Mouse (Mus musculus) macrophage (primary cell): ENCODE data around the gene Gse1. TPM values are rescaled to one million over a fixed set of nuclear protein-coding genes. Genes with fewer than 3 reads are reported as not detected.

Experiments used
- H3K27ac ChIP-seq: fragments of 350-480 bp; formaldehyde crosslinking; 2 replicates; pipeline ENCODE4 v1.9.0; 2021
- H3K36me3 ChIP-seq: fragments of 350-480 bp; formaldehyde crosslinking; 2 replicates; pipeline ENCODE4 v1.9.0; 2021; ENCODE audit errors: inconsistent target
- H3K4me3 ChIP-seq: fragments of 350-480 bp; formaldehyde crosslinking; 2 replicates; pipeline ENCODE4 v1.9.0; 2021; ENCODE audit errors: inconsistent target
- H3K79me2 ChIP-seq: fragments of 350-480 bp; formaldehyde crosslinking; 2 replicates; pipeline ENCODE4 v1.9.0; 2021; ENCODE audit errors: inconsistent target
- WGBS: methylation state at CpG from one replicate; pipeline ENCODE4 v1.1.7; 2026; ENCODE audit warnings: inconsistent platforms; ENCODE audit not compliant: missing documents; 5-methylcytosine and 5-hydroxymethylcytosine counted together
- polyA plus RNA-seq: library from polyadenylated mRNA; stranded (reverse); fragments of 250-400 nt; gene quantifications from 3 replicates; pipeline ENCODE4 v1.2.4, GENCODE M21; 2018; ENCODE audit warnings: inconsistent platforms

Gene Gse1
- polyA plus RNA-seq, 1 experiment from 2014 or later: 10.8 TPM

GRCm38 (mm10) chr8:120374070-120374469 is 145.8 kb downstream of the Gse1 start:
- WGBS: 100% methylated on average over 1 of the region's 1 CpGs
- H3K36me3 ChIP-seq: no peaks in the 10 kb centered on the region
- H3K79me2 ChIP-seq: no peaks in the 10 kb centered on the region
- no peak overlapping the region for H3K4me3 ChIP-seq
- H3K27ac ChIP-seq: no peak overlapping the region

DNA sequence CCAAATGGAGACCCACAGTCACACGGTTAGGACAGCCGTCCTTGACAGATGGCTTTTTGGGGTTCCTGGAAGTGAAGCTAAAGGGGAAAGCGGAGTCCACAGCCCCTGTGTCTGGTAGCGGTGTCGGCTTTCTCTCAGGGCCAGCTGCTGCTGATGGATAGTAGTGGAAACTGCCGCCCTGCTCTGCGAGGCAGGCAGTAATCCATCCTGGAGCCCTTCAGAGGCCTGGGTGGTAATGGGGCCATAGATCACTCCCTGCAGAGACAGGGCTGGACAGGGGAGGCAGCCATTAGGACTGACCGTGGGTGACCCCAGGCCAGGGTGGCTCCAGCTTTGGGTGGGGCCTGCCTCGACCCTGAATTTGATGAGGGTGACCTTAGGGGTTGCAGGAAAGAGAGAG is 146.3 kb downstream of the Gse1 start:
- no peak overlapping the region for H3K4me3 ChIP-seq
- no peaks in the 10 kb centered on the region for H3K79me2 ChIP-seq
- no peaks in the 10 kb centered on the region for H3K36me3 ChIP-seq
- WGBS: 77% methylated on average over 9 of the region's 9 CpGs
- H3K27ac ChIP-seq: no peak overlapping the region

GRCm38 (mm10) chr8:120375170-120375569 is 146.9 kb downstream of the Gse1 start:
- Histone ChIP-seq H3K27ac (no peak overlapping the region), H3K79me2 (no peaks in the 10 kb centered on the region), H3K36me3 (no peaks in the 10 kb centered on the region), H3K4me3 (no peak overlapping the region)
- 32% methylated on average over 5 of the region's 5 CpGs for WGBS

GRCm38 (mm10) chr8:120376215-120376614 is 148.0 kb downstream of the Gse1 start:
- Histone ChIP-seq H3K79me2 (no peaks in the 10 kb centered on the region), H3K36me3 (no peaks in the 10 kb centered on the region), H3K4me3 (no peak overlapping the region), H3K27ac (no peak overlapping the region)
- WGBS: 83% methylated on average over 4 of the region's 4 CpGs

- no peak overlapping the region for H3K4me3 ChIP-seq
- H3K79me2 ChIP-seq: no peaks in the 10 kb centered on the region
- WGBS: 85% methylated on average over 22 of the region's 22 CpGs
- H3K27ac ChIP-seq: no peak overlapping the region
- H3K36me3 ChIP-seq: no peaks in the 10 kb centered on the region
Measured at GRCm38 (mm10) chr8:120376847-120377802, 148.9 kb downstream of the Gse1 start.

DNA sequence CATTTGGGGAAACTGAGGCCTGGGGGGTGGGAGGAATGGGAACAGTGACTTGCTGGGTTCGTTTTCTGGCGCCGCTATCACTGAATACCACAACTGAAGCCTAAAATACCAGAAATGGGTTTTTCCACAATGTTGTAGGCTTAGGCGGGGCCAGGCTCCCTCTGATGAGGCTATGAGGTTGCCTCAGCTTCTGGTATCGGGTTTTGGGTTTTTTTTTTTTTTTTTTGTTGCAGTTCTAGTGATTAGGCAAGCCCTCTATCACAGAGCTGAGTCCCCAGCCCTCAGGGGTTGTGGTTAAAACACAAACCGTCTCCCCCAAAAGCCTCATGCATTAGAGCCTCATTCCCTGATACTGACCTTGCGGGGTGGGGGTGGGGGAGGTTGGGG is 149.5 kb downstream of the Gse1 start:
- Histone ChIP-seq H3K27ac (no peak overlapping the region), H3K4me3 (no peak overlapping the region), H3K36me3 (no peaks in the 10 kb centered on the region), H3K79me2 (no peaks in the 10 kb centered on the region)
- whole genome bisulfite sequencing: 30% methylated on average over 7 of the region's 7 CpGs

DNA sequence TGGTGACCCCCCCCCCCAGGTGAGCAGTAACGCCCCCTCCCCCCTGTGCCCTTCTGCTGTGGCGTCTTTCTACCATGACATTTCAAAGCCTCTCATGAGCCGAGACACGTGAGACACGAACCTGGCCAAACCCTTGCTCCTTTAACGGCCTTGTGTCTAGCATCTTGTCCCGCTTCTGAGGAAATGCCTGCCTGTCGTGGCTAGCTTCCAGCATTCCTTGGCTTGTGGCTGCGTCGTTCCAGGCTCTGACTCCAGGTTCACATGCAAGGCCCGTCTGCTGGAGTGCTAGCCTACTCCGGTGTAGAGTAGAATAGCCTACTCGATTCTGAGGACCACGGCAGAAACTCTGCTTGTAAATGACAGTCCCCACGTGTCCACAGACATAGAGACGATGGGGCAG is 150.1 kb downstream of the Gse1 start:
- WGBS: 47% methylated on average over 15 of the region's 16 CpGs
- Histone ChIP-seq H3K27ac (no peak overlapping the region), H3K36me3 (no peaks in the 10 kb centered on the region), H3K4me3 (no peak overlapping the region), H3K79me2 (no peaks in the 10 kb centered on the region)

DNA sequence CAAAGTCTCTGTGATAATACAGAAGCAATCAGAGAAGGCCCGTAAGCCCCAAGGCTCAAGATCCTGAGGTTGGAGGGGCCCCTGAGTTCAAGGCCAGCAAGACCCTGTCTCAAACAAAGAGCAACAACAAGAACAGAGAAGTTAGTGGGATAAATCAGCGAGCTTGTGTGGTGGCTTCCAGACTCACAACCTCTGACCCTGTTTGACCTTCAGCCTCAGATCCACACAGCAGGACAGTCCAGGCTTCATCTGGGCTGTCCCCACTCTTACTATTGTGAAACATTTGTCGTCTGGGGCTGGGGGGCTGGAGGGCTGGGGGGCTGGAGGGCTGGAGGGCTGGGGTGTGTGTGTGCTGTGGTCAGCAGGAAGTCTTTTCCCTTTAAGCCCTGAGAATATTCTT is 150.8 kb downstream of the Gse1 start:
- H3K4me3 ChIP-seq: no peak overlapping the region
- no peak overlapping the region for H3K27ac ChIP-seq
- H3K79me2 ChIP-seq: no peaks in the 10 kb centered on the region
- 48% methylated on average over 3 of the region's 3 CpGs for WGBS
- no peaks in the 10 kb centered on the region for H3K36me3 ChIP-seq

- WGBS: 70% methylated on average over 4 of the region's 4 CpGs
Measured at GRCm38 (mm10) chr8:120381865-120382264, 153.6 kb downstream of the Gse1 start.

GRCm38 (mm10) chr8:120382436-120383203 is 154.4 kb downstream of the Gse1 start:
- Histone ChIP-seq H3K79me2 (no peaks in the 10 kb centered on the region), H3K36me3 (no peaks in the 10 kb centered on the region), H3K4me3 (no peak overlapping the region), H3K27ac (no peak overlapping the region)
- 31% methylated on average over 19 of the region's 19 CpGs for WGBS

More at GRCm38 (mm10) chr8:120381865-120382264, 153.6 kb downstream of the Gse1 start:
- H3K36me3 ChIP-seq: no peaks in the 10 kb centered on the region
- no peaks in the 10 kb centered on the region for H3K79me2 ChIP-seq
- H3K4me3 ChIP-seq: no peak overlapping the region
- no peak overlapping the region for H3K27ac ChIP-seq

- no peaks in the 10 kb centered on the region for H3K36me3 ChIP-seq
- H3K27ac ChIP-seq: no peak overlapping the region
- no peak overlapping the region for H3K4me3 ChIP-seq
- 77% methylated on average over 6 of the region's 6 CpGs for WGBS
- H3K79me2 ChIP-seq: no peaks in the 10 kb centered on the region
Measured at GRCm38 (mm10) chr8:120383204-120383560, 154.9 kb downstream of the Gse1 start.

DNA sequence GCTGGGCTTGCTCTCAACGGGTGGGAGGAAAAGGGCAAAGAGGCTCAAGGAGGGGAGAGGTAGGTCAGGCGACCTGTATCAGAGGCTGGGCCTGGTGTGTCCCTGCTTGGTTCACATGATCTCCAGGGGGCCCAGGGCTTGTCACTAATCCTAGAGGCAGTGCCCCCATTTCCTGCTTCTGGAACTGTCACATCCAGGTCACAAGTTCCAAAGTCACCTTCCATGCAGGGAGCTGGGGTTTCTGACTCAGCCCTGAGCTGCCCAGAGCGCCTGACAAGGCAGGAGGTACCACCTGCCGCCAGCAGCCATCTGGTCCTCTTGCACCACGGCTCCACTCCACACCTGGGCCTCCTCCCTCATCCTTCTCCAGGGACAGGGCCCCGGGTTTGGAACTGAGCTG is 155.5 kb downstream of the Gse1 start:
- no peaks in the 10 kb centered on the region for H3K79me2 ChIP-seq
- H3K36me3 ChIP-seq: no peaks in the 10 kb centered on the region
- H3K27ac ChIP-seq: no peak overlapping the region
- H3K4me3 ChIP-seq: no peak overlapping the region
- WGBS: 54% methylated on average over 4 of the region's 6 CpGs

DNA sequence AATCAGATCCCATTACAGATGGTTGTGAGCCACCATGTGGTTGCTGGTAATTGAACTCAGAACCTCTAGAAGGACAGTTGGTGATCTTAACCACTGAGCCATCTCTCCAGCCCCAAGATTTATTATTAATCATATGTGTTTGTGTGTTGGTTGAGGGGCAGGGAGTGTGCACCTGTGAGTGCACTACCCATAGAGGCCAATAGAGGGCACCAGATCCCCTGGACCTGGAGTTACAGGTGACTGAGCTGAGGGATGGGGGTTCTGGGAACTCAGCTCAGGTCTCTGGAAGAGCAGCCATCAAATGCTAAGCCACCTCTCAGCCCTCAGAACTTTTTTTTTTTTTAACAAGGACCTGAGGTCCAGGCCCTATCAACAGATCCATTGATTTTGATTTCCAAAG is 156.5 kb downstream of the Gse1 start:
- Histone ChIP-seq H3K27ac (no peak overlapping the region), H3K36me3 (no peaks in the 10 kb centered on the region), H3K4me3 (no peak overlapping the region), H3K79me2 (no peaks in the 10 kb centered on the region)

- WGBS: 85% methylated on average over 4 of the region's 6 CpGs
- H3K27ac ChIP-seq: no peak overlapping the region
Measured at GRCm38 (mm10) chr8:120388246-120388645, 160.0 kb downstream of the Gse1 start.

DNA sequence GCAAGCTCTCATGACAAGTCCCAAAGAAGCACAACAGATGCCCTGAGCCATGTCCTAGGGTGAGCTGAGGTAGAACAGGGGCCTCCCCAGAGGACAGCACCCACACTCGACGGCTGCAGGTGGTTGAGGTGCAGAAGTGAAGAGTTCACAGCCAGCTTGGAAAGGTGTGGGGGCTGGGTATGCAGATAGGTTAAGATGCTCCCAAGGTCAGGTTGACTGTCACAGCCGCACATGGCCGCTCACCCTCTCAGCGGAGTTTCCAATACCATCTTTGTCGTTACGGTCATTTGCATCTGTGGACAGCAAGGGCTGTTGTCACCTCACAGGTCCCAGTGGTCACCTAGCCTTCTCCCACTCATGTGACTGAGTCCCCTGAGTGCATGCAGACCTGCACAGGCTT is 162.3 kb downstream of the Gse1 start:
- H3K4me3 ChIP-seq: no peak overlapping the region
- no peak overlapping the region for H3K27ac ChIP-seq
- no peaks in the 10 kb centered on the region for H3K36me3 ChIP-seq
- WGBS: 93% methylated on average over 7 of the region's 7 CpGs
- H3K79me2 ChIP-seq: no peaks in the 10 kb centered on the region

More at GRCm38 (mm10) chr8:120388246-120388645, 160.0 kb downstream of the Gse1 start:
- Histone ChIP-seq H3K79me2 (no peaks in the 10 kb centered on the region), H3K4me3 (no peak overlapping the region), H3K36me3 (no peaks in the 10 kb centered on the region)
